19 mouse cellular contexts compared by ENCODE assay signal in genomic region chr1:134005490-134005889, GRCm38 (mm10). TPM values are rescaled to one million over a fixed set of nuclear protein-coding genes. Genes with fewer than 3 reads are reported as not detected.
DNase-seq lines count a peak whose midpoint lies in the region; ATAC-seq and TF ChIP-seq lines count a peak whose summit lies in the region.
"Had no signal": no experiment of that assay in that cellular context is flagged by ENCODE, and none has a peak within 500 bp of the region (broad histone marks: within the 10 kb centered on the region; RNA-seq: fewer than 3 reads in every experiment).

No protein-coding gene starts in this region.

- no peaks in the 10 kb centered on the region for H3K36me3 ChIP-seq in limb, embryonic 12.5 days
- H3K36me3 ChIP-seq in limb, embryonic 10.5 days: no peaks in the 10 kb centered on the region
- no peaks in the 10 kb centered on the region for H3K36me3 ChIP-seq in lung, postnatal 0 days (ENCODE audit: insufficient read depth, low read length)
- no peaks in the 10 kb centered on the region for H3K36me3 ChIP-seq in stomach, embryonic 14.5 days (ENCODE audit: control insufficient read depth, insufficient read depth, low read length)
- H3K36me3 ChIP-seq: embryonic facial prominence, embryonic 12.5 days; forebrain, embryonic 15.5 days; heart, embryonic 13.5 days had no signal

- no peak overlapping the region for H3K9ac ChIP-seq in limb, embryonic 12.5 days (replicated peaks)
- H3K9ac ChIP-seq in lung, postnatal 0 days (replicated peaks; ENCODE audit: low read depth): no peak overlapping the region
- H3K9ac ChIP-seq in stomach, embryonic 14.5 days (replicated peaks; ENCODE audit: low read depth, low read length): no peak overlapping the region
- H3K9ac ChIP-seq: embryonic facial prominence, embryonic 12.5 days; forebrain, embryonic 15.5 days; heart, embryonic 13.5 days had no signal

- no peak for DNase-seq in limb, embryonic 10.5 days (ENCODE audit: low spot score)
- DNase-seq in lung, postnatal 0 days (ENCODE audit: low spot score): no peak
- no peak for DNase-seq in lung, postnatal 25 days (ENCODE audit: low spot score)
- DNase-seq in layer of hippocampus, adult 2 months (ENCODE audit: low spot score in 2 of 2): no peak
- DNase-seq in thymus, postnatal 14 days: no peak
- DNase-seq: adrenal gland, postnatal 10 days; B cell, adult 2 months; cerebellum, adult 11-12 months; cerebellum, adult 9-10 months; cerebellum, postnatal 25 days; gastrocnemius, postnatal 36 days; heart, adult 11 months; heart, postnatal 36 days had no signal

- no peak overlapping the region for H3K4me2 ChIP-seq in limb, embryonic 12.5 days
- H3K4me2 ChIP-seq in lung, postnatal 0 days (replicated peaks; ENCODE audit: low read depth, low read length): no peak overlapping the region
- no peak overlapping the region for H3K4me2 ChIP-seq in stomach, embryonic 14.5 days (replicated peaks; ENCODE audit: low read depth, low read length)
- H3K4me2 ChIP-seq: embryonic facial prominence, embryonic 12.5 days; forebrain, embryonic 15.5 days; heart, embryonic 13.5 days had no signal

- H3K4me3 ChIP-seq in limb, embryonic 12.5 days (replicated peaks): no peak overlapping the region
- H3K4me3 ChIP-seq in limb, embryonic 10.5 days: no peak overlapping the region
- no peak overlapping the region for H3K4me3 ChIP-seq in lung, postnatal 0 days (ENCODE audit: low read depth, low read length)
- no peak overlapping the region for H3K4me3 ChIP-seq in stomach, embryonic 14.5 days (ENCODE audit: low read depth, low read length)
- no peak overlapping the region for H3K4me3 ChIP-seq in layer of hippocampus, adult 2 months
- H3K4me3 ChIP-seq: embryonic facial prominence, embryonic 12.5 days; forebrain, embryonic 15.5 days; heart, embryonic 13.5 days had no signal

- H3K4me1 ChIP-seq in limb, embryonic 12.5 days (replicated peaks): no peaks in the 10 kb centered on the region; the same call in 1 of the 2 replicates
- 0 out of 2 replicates have a peak, but pooled peaks cover 3% of the 10 kb centered on the region for H3K4me1 ChIP-seq in limb, embryonic 10.5 days
- peaks cover 3% of the 10 kb centered on the region; the same call in 1 of the 2 replicates for H3K4me1 ChIP-seq in lung, postnatal 0 days (ENCODE audit: insufficient read depth, low read depth, low read length)
- 0 out of 2 replicates have a peak, but pooled peaks cover 5% of the 10 kb centered on the region for H3K4me1 ChIP-seq in stomach, embryonic 14.5 days (ENCODE audit: control insufficient read depth, insufficient read depth, low read length)
- H3K4me1 ChIP-seq: forebrain, embryonic 15.5 days had no signal

- no peaks in the 10 kb centered on the region for H3K9me3 ChIP-seq in limb, embryonic 12.5 days
- no peaks in the 10 kb centered on the region for H3K9me3 ChIP-seq in limb, embryonic 10.5 days (replicated peaks)
- no peaks in the 10 kb centered on the region for H3K9me3 ChIP-seq in lung, postnatal 0 days (ENCODE audit: low read length)
- no peaks in the 10 kb centered on the region for H3K9me3 ChIP-seq in stomach, embryonic 14.5 days (ENCODE audit: control insufficient read depth, low read depth, low read length)
- H3K9me3 ChIP-seq: embryonic facial prominence, embryonic 12.5 days; forebrain, embryonic 15.5 days; heart, embryonic 13.5 days had no signal

- peak overlapping the region; percentile 54; the same call in 1 of the 2 replicates for H3K27ac ChIP-seq in limb, embryonic 12.5 days
- H3K27ac ChIP-seq in limb, embryonic 10.5 days: no peak overlapping the region
- H3K27ac ChIP-seq in lung, postnatal 0 days (ENCODE audit: low read length): peak overlapping the region; percentile 85
- H3K27ac ChIP-seq in stomach, embryonic 14.5 days (ENCODE audit: low read length): peak overlapping the region; percentile 79; the same call in 1 of the 2 replicates
- no peak overlapping the region for H3K27ac ChIP-seq in layer of hippocampus, adult 2 months
- H3K27ac ChIP-seq: embryonic facial prominence, embryonic 12.5 days; forebrain, embryonic 15.5 days; heart, embryonic 13.5 days had no signal

- no peak for TF ChIP-seq EP300 in lung, postnatal 0 days (IDR thresholded peaks at IDR 0.05)

- no peak for TF ChIP-seq CTCF in lung, postnatal 0 days (IDR thresholded peaks at IDR 0.05)
- TF ChIP-seq CTCF in layer of hippocampus, adult 2 months (conservative IDR thresholded peaks at IDR 0.05): no peak

- H3K27me3 ChIP-seq in limb, embryonic 12.5 days: no peaks in the 10 kb centered on the region; the same call in 1 of the 2 replicates
- no peaks in the 10 kb centered on the region for H3K27me3 ChIP-seq in limb, embryonic 10.5 days (ENCODE audit: low read depth, poor library complexity, severe bottlenecking)
- H3K27me3 ChIP-seq in lung, postnatal 0 days (replicated peaks; ENCODE audit: insufficient read depth, low read length): no peaks in the 10 kb centered on the region
- no peaks in the 10 kb centered on the region for H3K27me3 ChIP-seq in stomach, embryonic 14.5 days (ENCODE audit: control insufficient read depth, insufficient read depth, low read length)
- H3K27me3 ChIP-seq: embryonic facial prominence, embryonic 12.5 days; forebrain, embryonic 15.5 days; heart, embryonic 13.5 days had no signal

- 0 out of 2 replicates have a peak, but pooled peaks have one; percentile 26 for ATAC-seq in limb, embryonic 12.5 days (ENCODE audit: insufficient number of reproducible peaks, insufficient read depth, low FRiP score, low TSS enrichment, low read depth)
- no peak for ATAC-seq in lung, postnatal 0 days
- no peak for ATAC-seq in stomach, embryonic 14.5 days (ENCODE audit: insufficient number of reproducible peaks, insufficient read depth, low FRiP score, low read depth)
- ATAC-seq: forebrain, embryonic 15.5 days had no signal

- 80% methylated on average over 7 of the region's 7 CpGs for WGBS in limb, embryonic 12.5 days
- WGBS in limb, embryonic 10.5 days: 82% methylated on average over 7 of the region's 7 CpGs
- WGBS in lung, postnatal 0 days: 59% methylated on average over 7 of the region's 7 CpGs
- WGBS in stomach, embryonic 14.5 days: 60% methylated on average over 7 of the region's 7 CpGs

RNA-seq across cellular contexts. Expression of gene Fmod, which starts 31.6 kb away (rescaled TPM):
- polyA plus RNA-seq in limb, embryonic 12.5 days (2016; fragmentation: Nextera tagmentation; extraction: Ambion mirVana): 12.6 and 14.8 TPM in 2 replicates
- 2.4 and 2.5 TPM in 2 replicates for polyA plus RNA-seq in limb, embryonic 10.5 days (2016; fragmentation: Nextera tagmentation; extraction: Ambion mirVana)
- polyA plus RNA-seq in lung, postnatal 0 days (2015; fragmentation: Nextera tagmentation; extraction: Ambion mirVana): 9.7 and 10.0 TPM in 2 replicates
- polyA plus RNA-seq in stomach, embryonic 14.5 days (2014; fragmentation: Nextera tagmentation; extraction: Ambion mirVana): 7.2 and 7.6 TPM in 2 replicates
- total RNA-seq in layer of hippocampus, adult 2 months (2021): 1 to 10 TPM; 6.0 to 7.4 TPM
- total RNA-seq: MEL had no signal

Comparison
In these comparisons a context has a peak if more than half of its experiments do, and no peak if none do; other contexts are left out.
1. H3K27ac ChIP-seq: peak in limb, embryonic 12.5 days (single experiment), lung, postnatal 0 days (single experiment) and stomach, embryonic 14.5 days (single experiment); none in limb, embryonic 10.5 days (single experiment) and layer of hippocampus, adult 2 months (single experiment).